Mouse (Mus musculus): ENCODE measurements around the gene Ciz1. TPM values are rescaled to one million over a fixed set of nuclear protein-coding genes. Genes with fewer than 3 reads are reported as not detected.

Gene Ciz1
- 20.5 and 25.2 TPM in 2 replicates for polyA plus RNA-seq (2015; fragmentation: Nextera tagmentation; extraction: Ambion mirVana)

GRCm38 (mm10) chr2:32352151-32353006 lies at the start of gene Ciz1:
Gene Ciz1 (plus strand): TSS chr2:32352327.

GRCm38 (mm10) chr2:32353007-32353542 lies 948 bp downstream of the Ciz1 start, which contains the start of gene Dnm1:
Gene Dnm1 (minus strand): TSS chr2:32353338.

GRCm38 (mm10) chr2:32381775-32382223 lies 29.7 kb downstream of the Ciz1 start, which contains the start of gene 1110008P14Rik:
Gene 1110008P14Rik (minus strand): TSS chr2:32381938.

GRCm38 (mm10) chr2:32387706-32388490 lies 35.8 kb downstream of the Ciz1 start, which contains the start of gene Lcn2:
Gene Lcn2 (minus strand): TSS chr2:32388252.

DNA sequence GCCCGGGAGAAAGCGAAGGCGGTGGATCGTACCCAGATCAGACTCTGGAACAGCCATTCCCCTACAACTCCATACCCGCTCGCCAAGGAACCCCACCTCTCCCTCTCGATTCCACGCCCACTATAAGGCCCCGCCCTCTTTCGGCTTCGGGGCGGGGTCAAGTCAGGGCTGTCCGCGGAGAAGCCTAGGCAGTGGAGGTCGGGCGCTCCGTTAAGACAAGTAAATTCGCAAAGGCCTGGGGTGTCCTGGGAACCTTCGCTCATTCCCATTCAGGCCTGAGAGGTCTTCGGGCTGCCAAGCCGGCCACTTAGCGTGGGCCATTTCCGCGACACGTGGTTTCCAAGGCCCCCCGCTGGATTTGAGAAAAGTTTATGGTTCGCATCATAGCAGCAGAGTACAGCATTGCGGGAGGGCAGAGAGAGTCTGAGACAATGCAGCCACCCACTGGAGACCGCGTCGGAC lies 43.4 kb downstream of the Ciz1 start, which contains the start of gene Ptges2:
Gene Ptges2, plus strand, starts transcription at position 413 of the 462 bp plus-strand sequence.

Other genes starting within 250 kb of the Ciz1 start
- 16.3 and 19.1 TPM in 2 replicates for gene Prrc2b, start 201.2 kb upstream of the Ciz1 start, polyA plus RNA-seq (2015; fragmentation: Nextera tagmentation; extraction: Ambion mirVana)
- gene Pomt1, start 115.7 kb upstream of the Ciz1 start, polyA plus RNA-seq (2015; fragmentation: Nextera tagmentation; extraction: Ambion mirVana): 11.6 and 13.3 TPM in 2 replicates
- gene Uck1, start 92.2 kb upstream of the Ciz1 start, polyA plus RNA-seq (2015; fragmentation: Nextera tagmentation; extraction: Ambion mirVana): 31.9 and 32.8 TPM in 2 replicates
- 9.8 and 13.2 TPM in 2 replicates for gene Golga2, start 64.9 kb upstream of the Ciz1 start, polyA plus RNA-seq (2015; fragmentation: Nextera tagmentation; extraction: Ambion mirVana)
- 268 and 276 TPM in 2 replicates for gene Swi5, start 64.3 kb upstream of the Ciz1 start, polyA plus RNA-seq (2015; fragmentation: Nextera tagmentation; extraction: Ambion mirVana)
- 2.0 and 3.8 TPM in 2 replicates for gene Dnm1, start 1.0 kb downstream of the Ciz1 start, polyA plus RNA-seq (2015; fragmentation: Nextera tagmentation; extraction: Ambion mirVana)
- 45.8 and 48.6 TPM in 2 replicates for gene 1110008P14Rik, start 29.6 kb downstream of the Ciz1 start, polyA plus RNA-seq (2015; fragmentation: Nextera tagmentation; extraction: Ambion mirVana)
- gene Lcn2, start 35.9 kb downstream of the Ciz1 start, polyA plus RNA-seq (2015; fragmentation: Nextera tagmentation; extraction: Ambion mirVana): 401 and 613 TPM in 2 replicates
- gene Ptges2, start 43.6 kb downstream of the Ciz1 start, polyA plus RNA-seq (2015; fragmentation: Nextera tagmentation; extraction: Ambion mirVana): 13.7 and 14.0 TPM in 2 replicates
- 2.5 and 2.9 TPM in 2 replicates for gene Naif1, start 98.1 kb downstream of the Ciz1 start, polyA plus RNA-seq (2015; fragmentation: Nextera tagmentation; extraction: Ambion mirVana)
- gene Slc25a25, start 99.1 kb downstream of the Ciz1 start, polyA plus RNA-seq (2015; fragmentation: Nextera tagmentation; extraction: Ambion mirVana): 7.0 and 7.8 TPM in 2 replicates
- gene Fam102a, start 183.0 kb downstream of the Ciz1 start, polyA plus RNA-seq (2015; fragmentation: Nextera tagmentation; extraction: Ambion mirVana): 3.9 and 5.6 TPM in 2 replicates
- 73.8 and 81.9 TPM in 2 replicates for gene Dpm2, start 218.5 kb downstream of the Ciz1 start, polyA plus RNA-seq (2015; fragmentation: Nextera tagmentation; extraction: Ambion mirVana)
- gene Pip5kl1, start 222.5 kb downstream of the Ciz1 start, polyA plus RNA-seq (2015; fragmentation: Nextera tagmentation; extraction: Ambion mirVana): not detected in 2 replicates
- not detected in 2 replicates for gene 9430097D07Rik, start 223.4 kb downstream of the Ciz1 start, polyA plus RNA-seq (2015; fragmentation: Nextera tagmentation; extraction: Ambion mirVana)
- 14.7 and 19.2 TPM in 2 replicates for gene St6galnac4, start 234.8 kb downstream of the Ciz1 start, polyA plus RNA-seq (2015; fragmentation: Nextera tagmentation; extraction: Ambion mirVana)
- gene St6galnac6, start 247.4 kb downstream of the Ciz1 start, polyA plus RNA-seq (2015; fragmentation: Nextera tagmentation; extraction: Ambion mirVana): 13.3 and 16.6 TPM in 2 replicates